Mouse (Mus musculus) kidney, adult 9 months (tissue): ENCODE results near the gene Evc2.

Experiments used
- DNase-seq: peaks from one replicate; pipeline ENCODE4 v3.0.0; 2022

Gene Evc2

GRCm38 (mm10) chr5:37368796-37369195 is 30.5 kb downstream of the Evc2 start:
- DNase-seq, result no peak

- DNase-seq, result no peak
Measured at GRCm38 (mm10) chr5:37377376-37377775, 39.1 kb downstream of the Evc2 start.

GRCm38 (mm10) chr5:37380641-37381040 is 42.3 kb downstream of the Evc2 start:
- DNase-seq, result no peak

- DNase-seq, result peak; percentile 27
Measured at GRCm38 (mm10) chr5:37383570-37383969, 45.3 kb downstream of the Evc2 start.

DNA sequence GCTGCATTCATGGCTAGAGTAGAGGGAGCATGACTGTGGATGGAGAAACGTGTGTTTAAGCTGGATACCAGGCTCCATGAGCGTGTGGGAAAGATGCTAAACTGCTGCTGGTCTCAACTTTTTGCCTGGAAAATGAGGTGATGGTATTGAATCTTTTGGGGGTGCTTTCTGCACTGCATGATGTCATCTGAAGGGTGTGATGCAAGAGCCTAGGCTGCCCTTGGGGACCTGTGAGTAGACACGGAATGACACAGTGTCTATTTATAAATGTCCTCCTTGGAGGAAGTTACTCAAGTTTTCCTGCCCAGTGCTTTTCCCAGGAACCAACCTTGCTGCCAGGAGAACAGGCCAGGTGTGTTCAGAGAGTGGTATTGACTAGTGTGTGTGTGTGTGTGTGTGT is 50.3 kb downstream of the Evc2 start:
- DNase-seq, result no peak

- peak; percentile 13 for DNase-seq
Measured at GRCm38 (mm10) chr5:37389808-37390495, 51.7 kb downstream of the Evc2 start.

- DNase-seq, result no peak
Measured at GRCm38 (mm10) chr5:37390923-37391322, 52.6 kb downstream of the Evc2 start.

DNA sequence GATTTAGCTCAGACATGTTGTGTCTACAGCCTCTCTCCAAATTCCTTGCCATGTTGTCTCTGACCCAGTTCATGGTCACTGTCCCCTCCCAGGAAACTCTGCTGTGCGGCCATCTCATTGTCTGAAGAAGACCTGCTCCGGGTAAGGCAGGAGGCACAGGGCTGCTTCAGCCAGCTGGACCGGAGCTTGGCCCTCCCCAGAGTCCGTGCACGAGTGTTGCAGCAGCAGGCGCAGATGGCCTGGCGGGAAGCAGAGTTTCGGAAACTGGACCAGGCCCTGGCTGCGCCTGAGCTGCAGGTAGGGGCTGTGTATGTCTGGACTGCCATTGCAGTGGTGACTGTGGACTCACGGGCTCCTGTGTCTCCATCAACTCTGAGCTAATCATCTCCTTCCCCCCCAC is 53.6 kb downstream of the Evc2 start:
- no peak for DNase-seq

GRCm38 (mm10) chr5:37395172-37396030 is 57.1 kb downstream of the Evc2 start:
- DNase-seq, result no peak

- no peak for DNase-seq
Measured at GRCm38 (mm10) chr5:37419028-37419427, 80.7 kb downstream of the Evc2 start.

- DNase-seq, result no peak
Measured at GRCm38 (mm10) chr5:37427210-37427609, 88.9 kb downstream of the Evc2 start.

DNA sequence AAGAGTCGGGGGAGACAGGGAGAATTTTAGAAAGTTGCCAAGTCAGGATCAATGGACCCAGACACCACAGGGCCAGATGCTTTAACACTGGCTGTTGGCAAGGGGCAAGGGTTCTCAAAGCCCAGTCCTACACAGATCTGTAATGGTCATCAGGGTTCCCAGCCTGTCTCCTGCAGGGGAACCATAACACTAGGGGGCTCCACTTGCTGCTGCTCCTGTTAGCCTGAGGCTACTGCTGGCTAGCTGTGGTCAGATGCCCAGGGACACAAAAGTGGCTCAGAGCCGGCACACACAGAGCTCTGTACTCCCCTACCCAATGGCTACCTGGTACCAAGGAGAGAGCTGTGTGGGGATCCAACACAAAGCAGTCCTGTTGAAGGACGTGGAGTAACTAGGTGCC is 97.1 kb downstream of the Evc2 start:
- DNase-seq, result peak; percentile 18

DNA sequence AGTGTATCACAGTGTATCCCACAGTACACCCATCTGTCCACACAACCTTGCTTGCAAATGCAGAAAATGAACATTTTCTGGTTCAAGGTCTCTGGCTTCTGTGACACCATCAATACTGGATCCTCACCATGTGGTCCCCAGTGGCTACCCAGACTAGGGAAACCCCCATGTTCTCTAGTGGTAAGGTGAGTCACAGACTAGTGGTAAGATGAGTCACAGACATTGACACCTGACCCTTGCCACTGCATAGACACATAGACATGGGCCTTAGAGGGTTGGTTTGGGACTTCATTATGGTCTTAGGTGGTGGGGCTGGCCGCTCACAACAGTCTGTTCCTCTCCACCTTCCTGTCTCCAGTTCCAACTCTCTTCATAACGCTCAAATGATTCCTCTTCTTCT is 104.5 kb downstream of the Evc2 start:
- DNase-seq, result no peak

DNA sequence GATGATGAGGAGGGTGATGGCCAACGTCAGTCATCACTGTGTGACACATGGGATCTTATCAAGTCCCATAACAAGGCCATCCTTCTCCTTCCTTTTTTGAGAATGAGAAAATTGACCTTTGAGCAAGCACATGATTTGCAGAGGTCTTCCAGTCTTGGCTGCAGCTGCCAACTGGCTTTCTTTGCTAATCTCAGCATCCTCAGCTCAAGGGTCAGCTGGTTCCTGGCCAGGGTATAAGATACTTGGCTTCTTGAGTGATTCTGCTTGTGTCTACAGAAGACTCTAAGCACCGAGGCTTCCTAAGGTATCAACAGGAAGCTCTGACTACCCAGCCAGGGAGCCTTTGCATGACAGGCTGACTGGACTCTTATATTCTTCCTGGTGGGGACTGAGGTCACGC is 109.2 kb downstream of the Evc2 start:
- DNase-seq, result peak; percentile 80

DNA sequence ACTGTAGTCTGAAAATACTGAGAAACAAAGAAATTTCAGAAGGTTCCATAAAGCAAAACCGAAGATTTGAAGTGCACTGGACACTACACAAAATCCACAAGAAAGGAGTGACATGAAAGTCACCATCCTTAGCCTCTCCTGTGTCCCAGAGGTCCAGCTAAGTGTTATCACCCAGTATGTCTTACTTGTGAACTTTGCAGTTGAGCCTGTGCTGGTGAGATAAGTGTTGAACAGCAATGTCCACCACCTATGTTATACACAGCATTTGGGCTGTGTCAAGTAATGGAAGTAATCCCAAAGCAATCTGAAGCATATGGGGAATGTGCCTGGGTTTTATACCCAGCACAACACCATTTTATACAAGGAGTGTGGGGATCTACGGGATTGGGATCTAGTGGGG is 118.3 kb downstream of the Evc2 start:
- no peak for DNase-seq

- DNase-seq, result no peak
Measured at GRCm38 (mm10) chr5:37457191-37457590, 118.9 kb downstream of the Evc2 start.

DNA sequence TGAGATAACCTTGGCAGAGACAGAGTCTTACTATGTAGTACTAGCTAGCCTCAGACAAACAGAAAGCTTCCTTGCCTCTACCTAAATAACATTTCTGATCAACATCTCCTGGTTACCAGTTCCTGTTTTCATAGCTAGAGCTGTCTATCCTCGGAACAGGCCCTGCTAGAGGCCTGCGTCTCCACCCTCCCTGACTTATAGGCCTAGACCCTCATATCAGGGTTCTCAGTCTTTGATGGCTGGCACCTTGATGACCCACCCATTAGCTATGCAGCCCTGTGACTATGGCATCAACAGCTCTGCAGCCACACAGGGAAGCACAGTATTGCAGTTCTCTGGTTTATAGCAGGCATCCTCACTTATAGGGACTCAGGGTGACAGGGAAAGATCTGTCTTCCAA is 119.5 kb downstream of the Evc2 start:
- DNase-seq, result no peak

- no peak for DNase-seq
Measured at GRCm38 (mm10) chr5:37458236-37458635, 119.9 kb downstream of the Evc2 start.

DNA sequence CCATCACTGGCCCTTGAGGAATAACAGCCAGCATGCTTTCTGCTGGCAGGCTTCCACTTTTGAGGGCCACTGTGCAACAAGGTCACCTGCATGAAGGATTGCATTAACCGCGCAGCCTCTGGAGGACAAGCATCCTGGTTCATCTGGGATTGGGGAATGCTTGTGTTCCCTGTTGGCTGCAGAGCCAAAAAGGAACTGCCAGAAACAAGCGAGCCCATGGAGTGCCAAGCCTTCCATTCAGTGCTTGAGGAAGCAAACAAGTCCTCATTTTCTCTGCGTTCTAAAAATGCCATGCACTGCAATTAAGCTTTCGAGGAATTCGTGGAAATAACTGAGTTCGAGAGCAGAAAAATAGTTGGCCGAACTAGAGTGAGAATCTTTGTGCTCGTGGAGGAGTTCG is 127.2 kb downstream of the Evc2 start:
- DNase-seq, result no peak

DNA sequence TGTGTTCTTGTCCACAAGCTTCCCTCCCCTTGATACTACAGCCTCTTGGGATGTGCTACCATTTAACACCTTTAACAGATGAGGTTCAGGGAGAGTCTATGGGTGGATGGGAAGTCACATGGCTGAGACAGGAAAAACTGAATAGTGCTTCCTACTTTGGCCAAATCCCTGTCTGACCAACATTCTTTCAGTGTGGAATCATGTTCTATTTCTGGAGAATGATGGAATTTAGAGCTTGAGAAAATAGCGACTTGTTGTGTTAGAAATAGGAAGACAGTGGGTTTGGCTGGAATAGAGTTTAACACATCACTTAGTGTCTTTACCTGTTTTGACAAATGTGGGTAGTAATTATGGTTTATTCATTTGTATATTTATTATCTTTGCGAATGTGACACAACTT is 129.3 kb downstream of the Evc2 start:
- DNase-seq, result no peak

DNA sequence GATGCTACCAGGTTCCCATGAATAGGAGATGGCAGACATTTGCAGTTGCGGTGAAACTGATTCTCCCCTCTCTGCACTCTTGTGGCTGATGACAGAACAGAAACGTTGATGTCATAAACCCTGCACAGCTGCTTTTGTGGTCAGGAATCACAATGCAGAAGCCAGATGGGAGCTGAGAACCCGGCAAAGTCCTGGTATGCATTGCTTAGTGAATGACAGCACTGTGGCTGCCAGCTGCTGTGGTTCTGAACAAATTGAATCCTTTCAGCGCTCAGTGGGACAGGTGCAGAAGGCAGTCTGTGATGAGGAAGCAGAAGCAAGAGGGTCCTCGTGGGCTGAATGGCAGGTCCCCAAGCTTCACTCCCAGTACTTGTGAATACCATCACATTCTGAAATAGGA is 130.7 kb downstream of the Evc2 start:
- no peak for DNase-seq

DNA sequence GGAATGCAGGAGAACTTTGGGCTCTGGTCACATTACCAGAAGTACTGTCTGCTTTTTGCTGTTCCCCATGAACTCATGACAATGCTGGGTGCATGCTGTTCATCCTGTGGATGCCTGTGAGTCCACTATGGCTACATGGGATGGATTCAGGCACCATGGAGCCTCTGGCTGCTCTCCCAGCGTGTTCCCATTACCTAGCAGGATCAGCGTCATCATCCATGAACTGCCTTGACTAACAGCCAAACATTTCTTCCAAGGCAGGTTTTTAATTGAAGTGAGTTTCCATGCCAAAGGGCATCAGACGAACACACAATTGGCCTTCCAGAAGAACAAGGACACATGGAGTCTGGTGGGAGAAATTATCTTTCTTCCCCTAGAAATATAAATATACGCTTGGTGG is 133.3 kb downstream of the Evc2 start:
- DNase-seq, result peak; percentile 76

DNA sequence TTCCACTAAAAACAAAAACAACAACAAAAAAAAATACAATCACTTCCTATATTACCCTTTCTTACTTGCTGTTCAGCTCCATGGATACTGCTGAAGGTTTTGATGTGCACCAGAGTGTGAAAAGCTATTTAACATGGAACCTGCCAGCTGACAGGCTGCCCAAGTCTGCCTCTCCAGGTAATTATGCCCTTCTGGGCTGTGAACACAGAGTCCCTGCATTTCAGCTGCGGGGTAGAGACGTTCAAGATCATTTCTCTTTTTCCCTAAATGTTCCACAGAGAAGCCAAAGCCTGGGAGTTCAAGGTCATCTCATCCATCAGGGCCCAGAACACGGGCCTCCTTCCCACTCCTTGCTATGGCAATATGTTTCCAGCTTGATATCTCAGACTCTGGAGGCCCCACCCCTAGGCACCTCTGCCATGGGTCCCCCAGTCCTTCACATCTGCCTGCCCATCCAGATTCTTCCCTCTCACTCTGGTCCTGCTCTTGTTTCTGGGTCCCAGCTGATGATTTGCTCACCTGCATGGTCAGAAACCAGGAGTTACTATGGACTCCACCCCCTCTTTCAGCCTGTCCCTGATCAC is 133.8 kb downstream of the Evc2 start:
- DNase-seq, result peak; percentile 74
